Mouse (Mus musculus) small intestine, adult 10 weeks (tissue): ENCODE results near the gene Fubp3. TPM values are rescaled to one million over a fixed set of nuclear protein-coding genes. Genes with fewer than 3 reads are reported as not detected.

ENCODE experiments used
- polyA plus RNA-seq: library from polyadenylated mRNA; stranded (reverse); fragments of 350-450 nt; fragmentation: Illumina TruSeq; extraction: RNeasy Lipid Tissue Mini Kit (QIAGEN cat#74804); gene quantifications from one replicate; pipeline ENCODE4 v1.2.3, GENCODE M21; 2014; ENCODE audit warnings: low replicate concordance

Fubp3 gene
- 25.6 TPM for polyA plus RNA-seq

DNA sequence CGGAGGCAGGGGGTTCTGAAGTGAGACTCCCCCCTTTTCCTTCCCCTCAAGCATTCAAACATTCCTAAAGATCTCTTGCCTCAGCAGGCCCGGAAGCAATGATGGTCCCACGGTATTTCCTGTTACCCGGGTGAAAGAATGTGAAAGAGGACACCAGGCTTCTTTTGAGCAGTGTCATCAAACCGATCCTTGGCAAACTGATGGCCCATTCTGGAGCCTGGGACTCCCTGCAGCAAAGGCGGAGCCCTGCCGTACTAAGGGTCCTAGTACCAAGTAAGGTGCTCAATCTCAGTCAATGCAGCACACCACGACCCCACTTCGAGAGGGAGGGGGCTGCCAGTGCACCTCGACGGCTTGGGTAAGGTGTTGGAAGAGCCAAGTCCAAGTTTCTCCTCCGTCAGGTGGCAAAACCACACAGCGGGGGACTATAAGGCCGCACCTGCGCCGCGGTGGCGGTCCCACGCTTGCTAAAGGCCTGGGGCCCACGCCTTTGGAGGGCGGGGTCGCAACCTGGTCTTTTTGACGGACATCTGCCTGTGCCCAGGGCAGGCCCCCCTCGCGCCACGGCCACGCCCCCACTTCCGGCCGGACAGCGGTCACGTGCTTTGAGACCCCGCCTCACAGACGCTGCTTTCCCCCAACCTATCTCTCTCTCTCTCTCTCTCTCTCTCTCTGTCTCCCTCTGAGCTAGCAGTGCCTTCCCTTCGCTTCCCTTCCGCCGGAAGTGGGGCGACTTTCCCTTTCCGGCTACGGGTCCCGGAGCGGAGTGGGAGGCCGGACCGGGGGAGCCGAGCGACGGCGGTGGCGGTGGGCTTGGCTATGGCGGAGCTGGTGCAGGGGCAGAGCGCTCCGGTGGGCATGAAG lies at the start of gene Fubp3:
TSS of gene Fubp3 (plus strand) at position 601 of the 864 bp plus-strand sequence.

DNA sequence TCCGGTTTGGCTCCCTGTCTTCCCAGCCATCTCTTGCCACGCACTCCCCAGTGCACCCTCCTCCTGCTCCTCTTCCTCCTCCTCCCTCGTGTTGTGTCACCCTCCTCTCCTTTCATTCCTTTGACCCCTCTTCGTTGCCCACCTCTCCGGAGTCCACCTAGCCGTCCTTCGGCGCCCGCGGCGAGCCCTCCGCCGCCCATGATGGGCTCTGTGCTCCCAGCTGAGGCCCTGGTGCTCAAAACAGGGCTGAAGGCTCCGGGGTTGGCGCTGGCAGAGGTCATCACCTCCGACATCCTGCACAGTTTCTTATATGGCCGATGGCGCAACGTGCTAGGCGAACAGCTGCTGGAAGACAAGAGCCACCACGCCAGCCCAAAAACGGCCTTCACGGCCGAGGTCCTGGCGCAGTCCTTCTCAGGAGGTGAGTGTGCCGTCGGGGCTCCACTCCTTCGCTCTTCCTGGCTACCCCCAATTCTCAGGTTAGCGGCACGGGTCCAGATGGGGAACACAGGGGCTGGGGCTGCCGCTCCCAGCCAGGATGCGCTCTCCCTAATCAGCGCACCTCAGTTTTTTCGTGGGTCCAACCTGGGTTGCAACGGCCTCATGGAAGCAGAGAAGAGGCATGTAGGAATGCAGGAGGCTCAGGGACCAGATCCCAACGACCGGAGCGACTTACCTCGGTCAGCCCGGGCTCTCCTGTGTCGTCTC lies 67.6 kb downstream of the Fubp3 start, which contains the start of gene Prdm12:
TSS of gene Prdm12 (plus strand) at position 137 of the 708 bp plus-strand sequence.

Other genes starting within 250 kb of the Fubp3 start
- not detected for gene Ass1, start 102.4 kb upstream of the Fubp3 start, polyA plus RNA-seq
- not detected for gene Prdm12, start 67.4 kb downstream of the Fubp3 start, polyA plus RNA-seq
- gene Exosc2, start 98.1 kb downstream of the Fubp3 start, polyA plus RNA-seq = 5.9 TPM
- 39.0 TPM for gene Abl1, start 115.7 kb downstream of the Fubp3 start, polyA plus RNA-seq
- 0.15 TPM for gene Qrfp, start 237.9 kb downstream of the Fubp3 start, polyA plus RNA-seq